Mouse (Mus musculus): ENCODE results near the gene Fam50b.

- TF ChIP-seq MAFK (IDR thresholded peaks at IDR 0.05; ENCODE audit: insufficient read depth, low read depth, low read length) (no peak), ZC3H11A (IDR thresholded peaks at IDR 0.05; ENCODE audit: borderline replicate concordance, low read depth, low read length) (no peak)
Observed at GRCm38 (mm10) chr13:34739071-34739470, 4.4 kb downstream of the Fam50b start.
